Mouse (Mus musculus): ENCODE results near the gene Ifnlr1. TPM values are rescaled to one million over a fixed set of nuclear protein-coding genes. Genes with fewer than 3 reads are reported as not detected.

Gene Ifnlr1
- polyA plus RNA-seq, 1 experiment from 2014 or later, result 0.25 TPM

GRCm38 (mm10) chr4:135676476-135676875 is 9.6 kb upstream of the Ifnlr1 start:
- no peaks in the 10 kb centered on the region for H3K27me3 ChIP-seq (ENCODE audit: control insufficient read depth, insufficient read depth, low read length)
- ATAC-seq (ENCODE audit: insufficient number of reproducible peaks, low FRiP score, low TSS enrichment, low read depth), result no peak
- DNase-seq (ENCODE audit: low spot score), result no peak
- no peak overlapping the region for H3K9ac ChIP-seq (ENCODE audit: low read length)
- no peak overlapping the region for H3K27ac ChIP-seq (replicated peaks; ENCODE audit: low read depth, low read length)
- no peak overlapping the region for H3K4me3 ChIP-seq (ENCODE audit: low read depth, low read length)
- 83% methylated on average over 5 of the region's 5 CpGs for WGBS
- H3K9me3 ChIP-seq (ENCODE audit: control insufficient read depth, low read length), result no peaks in the 10 kb centered on the region
- no peaks in the 10 kb centered on the region for H3K4me1 ChIP-seq (ENCODE audit: control insufficient read depth, insufficient read depth, low read length)
- no peaks in the 10 kb centered on the region for H3K36me3 ChIP-seq (ENCODE audit: control insufficient read depth, insufficient read depth, low read length)
- H3K4me2 ChIP-seq (ENCODE audit: low read depth, severe bottlenecking), result no peak overlapping the region

GRCm38 (mm10) chr4:135679316-135679715 is 6.8 kb upstream of the Ifnlr1 start:
- H3K27ac ChIP-seq (replicated peaks; ENCODE audit: low read depth, low read length), result no peak overlapping the region

GRCm38 (mm10) chr4:135681789-135682188 is 4.3 kb upstream of the Ifnlr1 start:
- no peak for ATAC-seq (ENCODE audit: insufficient number of reproducible peaks, low FRiP score, low TSS enrichment, low read depth)
- WGBS, result 77% methylated on average over 5 of the region's 5 CpGs
- no peak overlapping the region for H3K27ac ChIP-seq (replicated peaks; ENCODE audit: low read depth, low read length)
- H3K27me3 ChIP-seq (ENCODE audit: control insufficient read depth, insufficient read depth, low read length), result peaks cover 14% of the 10 kb centered on the region
- H3K9ac ChIP-seq (ENCODE audit: low read length), result no peak overlapping the region
- H3K4me3 ChIP-seq (ENCODE audit: low read depth, low read length), result no peak overlapping the region
- H3K9me3 ChIP-seq (ENCODE audit: control insufficient read depth, low read length), result no peaks in the 10 kb centered on the region
- DNase-seq (ENCODE audit: low spot score), result no peak
- H3K4me1 ChIP-seq (ENCODE audit: control insufficient read depth, insufficient read depth, low read length), result no peaks in the 10 kb centered on the region; the same call in 1 of the 2 replicates
- H3K36me3 ChIP-seq (ENCODE audit: control insufficient read depth, insufficient read depth, low read length), result no peaks in the 10 kb centered on the region
- H3K4me2 ChIP-seq (ENCODE audit: low read depth, severe bottlenecking), result no peak overlapping the region

More at GRCm38 (mm10) chr4:135679316-135679715, 6.8 kb upstream of the Ifnlr1 start:
- Histone ChIP-seq H3K9ac (ENCODE audit: low read length) (no peak overlapping the region), H3K9me3 (ENCODE audit: control insufficient read depth, low read length) (no peaks in the 10 kb centered on the region), H3K4me1 (ENCODE audit: control insufficient read depth, insufficient read depth, low read length) (no peaks in the 10 kb centered on the region; the same call in 1 of the 2 replicates), H3K4me3 (ENCODE audit: low read depth, low read length) (no peak overlapping the region), H3K27me3 (ENCODE audit: control insufficient read depth, insufficient read depth, low read length) (no peaks in the 10 kb centered on the region), H3K4me2 (ENCODE audit: low read depth, severe bottlenecking) (no peak overlapping the region), H3K36me3 (ENCODE audit: control insufficient read depth, insufficient read depth, low read length) (no peaks in the 10 kb centered on the region)
- DNase-seq (ENCODE audit: low spot score) (no peak), ATAC-seq (ENCODE audit: insufficient number of reproducible peaks, low FRiP score, low TSS enrichment, low read depth) (no peak)
- WGBS, result 69% methylated on average over 4 of the region's 4 CpGs

- WGBS, result 23% methylated on average over 4 of the region's 4 CpGs
- Histone ChIP-seq H3K27ac (replicated peaks; ENCODE audit: low read depth, low read length) (no peak overlapping the region), H3K36me3 (ENCODE audit: control insufficient read depth, insufficient read depth, low read length) (no peaks in the 10 kb centered on the region), H3K9me3 (ENCODE audit: control insufficient read depth, low read length) (no peaks in the 10 kb centered on the region), H3K4me2 (ENCODE audit: low read depth, severe bottlenecking) (no peak overlapping the region), H3K9ac (ENCODE audit: low read length) (no peak overlapping the region), H3K27me3 (ENCODE audit: control insufficient read depth, insufficient read depth, low read length) (peaks cover 29% of the 10 kb centered on the region), H3K4me3 (ENCODE audit: low read depth, low read length) (no peak overlapping the region), H3K4me1 (ENCODE audit: control insufficient read depth, insufficient read depth, low read length) (no peaks in the 10 kb centered on the region; the same call in 1 of the 2 replicates)
- no peak for ATAC-seq (ENCODE audit: insufficient number of reproducible peaks, low FRiP score, low TSS enrichment, low read depth)
- peak; percentile 69 for DNase-seq (ENCODE audit: low spot score)
These were observed 2.5 kb upstream of the Ifnlr1 start for GRCm38 (mm10) chr4:135683553-135683952.

GRCm38 (mm10) chr4:135684731-135685130 is 1.4 kb upstream of the Ifnlr1 start:
- H3K4me2 ChIP-seq (ENCODE audit: low read depth, severe bottlenecking), result no peak overlapping the region
- ATAC-seq (ENCODE audit: insufficient number of reproducible peaks, low FRiP score, low TSS enrichment, low read depth) (no peak), DNase-seq (ENCODE audit: low spot score) (no peak)
- no peak overlapping the region for H3K9ac ChIP-seq (ENCODE audit: low read length)
- no peak overlapping the region for H3K27ac ChIP-seq (replicated peaks; ENCODE audit: low read depth, low read length)
- H3K9me3 ChIP-seq (ENCODE audit: control insufficient read depth, low read length), result no peaks in the 10 kb centered on the region
- H3K36me3 ChIP-seq (ENCODE audit: control insufficient read depth, insufficient read depth, low read length), result no peaks in the 10 kb centered on the region
- no peak overlapping the region for H3K4me3 ChIP-seq (ENCODE audit: low read depth, low read length)
- no peaks in the 10 kb centered on the region; the same call in 1 of the 2 replicates for H3K4me1 ChIP-seq (ENCODE audit: control insufficient read depth, insufficient read depth, low read length)
- H3K27me3 ChIP-seq (ENCODE audit: control insufficient read depth, insufficient read depth, low read length), result peaks cover 31% of the 10 kb centered on the region
- WGBS, result 39% methylated on average over 3 of the region's 3 CpGs

- ATAC-seq (ENCODE audit: insufficient number of reproducible peaks, low FRiP score, low TSS enrichment, low read depth) (no peak), DNase-seq (ENCODE audit: low spot score) (peak; percentile 46)
- Histone ChIP-seq H3K4me1 (ENCODE audit: control insufficient read depth, insufficient read depth, low read length) (no peaks in the 10 kb centered on the region; the same call in 1 of the 2 replicates), H3K36me3 (ENCODE audit: control insufficient read depth, insufficient read depth, low read length) (no peaks in the 10 kb centered on the region), H3K9me3 (ENCODE audit: control insufficient read depth, low read length) (no peaks in the 10 kb centered on the region), H3K27me3 (ENCODE audit: control insufficient read depth, insufficient read depth, low read length) (peaks cover 31% of the 10 kb centered on the region), H3K27ac (replicated peaks; ENCODE audit: low read depth, low read length) (no peak overlapping the region), H3K4me3 (ENCODE audit: low read depth, low read length) (peak overlapping the region; percentile 56), H3K9ac (ENCODE audit: low read length) (peak overlapping the region; percentile 61), H3K4me2 (ENCODE audit: low read depth, severe bottlenecking) (peak overlapping the region; percentile 95)
- WGBS, result 3% methylated on average over 21 of the region's 21 CpGs
These were observed 474 bp downstream of the Ifnlr1 start for GRCm38 (mm10) chr4:135686568-135686953.

GRCm38 (mm10) chr4:135689797-135690196 is 3.7 kb downstream of the Ifnlr1 start:
- Histone ChIP-seq H3K36me3 (ENCODE audit: control insufficient read depth, insufficient read depth, low read length) (no peaks in the 10 kb centered on the region), H3K27ac (replicated peaks; ENCODE audit: low read depth, low read length) (no peak overlapping the region), H3K9me3 (ENCODE audit: control insufficient read depth, low read length) (no peaks in the 10 kb centered on the region), H3K4me3 (ENCODE audit: low read depth, low read length) (no peak overlapping the region), H3K4me2 (ENCODE audit: low read depth, severe bottlenecking) (no peak overlapping the region), H3K9ac (ENCODE audit: low read length) (no peak overlapping the region), H3K4me1 (ENCODE audit: control insufficient read depth, insufficient read depth, low read length) (no peaks in the 10 kb centered on the region), H3K27me3 (ENCODE audit: control insufficient read depth, insufficient read depth, low read length) (peaks cover 30% of the 10 kb centered on the region)
- ATAC-seq (ENCODE audit: insufficient number of reproducible peaks, low FRiP score, low TSS enrichment, low read depth), result no peak; the same call in 1 of the 2 replicates
- no peak for DNase-seq (ENCODE audit: low spot score)
- WGBS, result 91% methylated on average over 7 of the region's 7 CpGs

GRCm38 (mm10) chr4:135690241-135690640 is 4.2 kb downstream of the Ifnlr1 start:
- Histone ChIP-seq H3K4me2 (ENCODE audit: low read depth, severe bottlenecking) (no peak overlapping the region), H3K4me3 (ENCODE audit: low read depth, low read length) (no peak overlapping the region), H3K27ac (replicated peaks; ENCODE audit: low read depth, low read length) (no peak overlapping the region), H3K4me1 (ENCODE audit: control insufficient read depth, insufficient read depth, low read length) (no peaks in the 10 kb centered on the region), H3K9ac (ENCODE audit: low read length) (no peak overlapping the region), H3K9me3 (ENCODE audit: control insufficient read depth, low read length) (no peaks in the 10 kb centered on the region), H3K36me3 (ENCODE audit: control insufficient read depth, insufficient read depth, low read length) (no peaks in the 10 kb centered on the region), H3K27me3 (ENCODE audit: control insufficient read depth, insufficient read depth, low read length) (peaks cover 26% of the 10 kb centered on the region)
- 83% methylated on average over 11 of the region's 11 CpGs for WGBS
- ATAC-seq (ENCODE audit: insufficient number of reproducible peaks, low FRiP score, low TSS enrichment, low read depth), result no peak
- no peak for DNase-seq (ENCODE audit: low spot score)

- H3K4me3 ChIP-seq (ENCODE audit: low read depth, low read length), result no peak overlapping the region
- no peak for DNase-seq (ENCODE audit: low spot score)
- H3K9ac ChIP-seq (ENCODE audit: low read length), result no peak overlapping the region
- H3K4me1 ChIP-seq (ENCODE audit: control insufficient read depth, insufficient read depth, low read length), result no peaks in the 10 kb centered on the region
- H3K27ac ChIP-seq (replicated peaks; ENCODE audit: low read depth, low read length), result no peak overlapping the region
- no peaks in the 10 kb centered on the region for H3K36me3 ChIP-seq (ENCODE audit: control insufficient read depth, insufficient read depth, low read length)
- no peak overlapping the region for H3K4me2 ChIP-seq (ENCODE audit: low read depth, severe bottlenecking)
- no peak for ATAC-seq (ENCODE audit: insufficient number of reproducible peaks, low FRiP score, low TSS enrichment, low read depth)
- H3K27me3 ChIP-seq (ENCODE audit: control insufficient read depth, insufficient read depth, low read length), result peaks cover 5% of the 10 kb centered on the region; the same call in 1 of the 2 replicates
- 81% methylated on average over 4 of the region's 4 CpGs for whole genome bisulfite sequencing
- H3K9me3 ChIP-seq (ENCODE audit: control insufficient read depth, low read length), result peaks cover 2% of the 10 kb centered on the region; the same call in 1 of the 2 replicates
These were observed 6.8 kb downstream of the Ifnlr1 start for GRCm38 (mm10) chr4:135692916-135693315.

Measured in limb, embryonic 11.5 days (tissue).